Comparison of ENCODE assay signal across 7 mouse cellular contexts in genomic region chr16:90801251-90801650, GRCm38 (mm10). TPM values are rescaled to one million over a fixed set of nuclear protein-coding genes. Genes with fewer than 3 reads are reported as not detected.
"Had no signal": no experiment of that assay in that cellular context is flagged by ENCODE, and none has a peak within 500 bp of the region (broad histone marks: within the 10 kb centered on the region; RNA-seq: fewer than 3 reads in every experiment).

No protein-coding gene starts in this region.

- DNase-seq: kidney, adult 9 months; kidney, postnatal 10 days; liver, embryonic 13.5 days; thymus, adult 2 months; thymus, postnatal 25 days had no signal

RNA-seq across cellular contexts. Expression of gene Eva1c, which starts 25.3 kb away (rescaled TPM):
- total RNA-seq: monocyte, adult 5-6 weeks; neutrophil, adult 5-6 weeks had no signal
